Mouse (Mus musculus) telencephalon, adult 2 months (tissue): ENCODE results near the gene Parn.
"Not testable (repeated sequence)": the region's sequence is repeated elsewhere in the genome, so short reads cannot be mapped to it uniquely, and the experiment has no call there.

Experiments used
- DNase-seq: peaks from one replicate; pipeline ENCODE4 v3.0.0-alpha.2; 2011; ENCODE audit warnings: low read depth, low spot score

Parn gene

DNA sequence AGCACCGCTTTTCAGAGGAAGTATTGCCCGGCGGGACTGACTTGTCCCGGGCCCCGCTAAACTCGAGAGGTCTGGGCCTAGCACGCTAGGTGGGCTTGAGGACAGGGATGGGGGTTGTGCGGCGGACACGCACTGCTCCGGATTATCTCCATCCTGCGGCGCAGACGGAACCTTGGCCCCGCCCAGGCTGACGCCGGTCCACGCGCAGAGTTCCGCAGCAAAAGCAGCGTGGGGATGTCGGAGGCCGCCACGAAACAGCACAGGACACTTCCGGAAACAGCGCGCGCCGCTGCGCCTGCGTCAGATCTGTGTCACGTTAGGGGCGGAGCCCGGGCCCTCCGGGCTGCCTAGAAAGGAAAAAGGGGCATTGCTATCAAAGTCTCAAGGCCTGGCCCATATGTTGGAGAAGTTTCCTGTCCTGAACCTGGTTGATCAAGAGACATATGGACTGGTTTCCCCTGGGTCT lies at the start of gene Parn:
Gene Parn (minus strand): TSS at position 293 of the 466 bp plus-strand sequence.
- DNase-seq = peak; percentile 89

DNA sequence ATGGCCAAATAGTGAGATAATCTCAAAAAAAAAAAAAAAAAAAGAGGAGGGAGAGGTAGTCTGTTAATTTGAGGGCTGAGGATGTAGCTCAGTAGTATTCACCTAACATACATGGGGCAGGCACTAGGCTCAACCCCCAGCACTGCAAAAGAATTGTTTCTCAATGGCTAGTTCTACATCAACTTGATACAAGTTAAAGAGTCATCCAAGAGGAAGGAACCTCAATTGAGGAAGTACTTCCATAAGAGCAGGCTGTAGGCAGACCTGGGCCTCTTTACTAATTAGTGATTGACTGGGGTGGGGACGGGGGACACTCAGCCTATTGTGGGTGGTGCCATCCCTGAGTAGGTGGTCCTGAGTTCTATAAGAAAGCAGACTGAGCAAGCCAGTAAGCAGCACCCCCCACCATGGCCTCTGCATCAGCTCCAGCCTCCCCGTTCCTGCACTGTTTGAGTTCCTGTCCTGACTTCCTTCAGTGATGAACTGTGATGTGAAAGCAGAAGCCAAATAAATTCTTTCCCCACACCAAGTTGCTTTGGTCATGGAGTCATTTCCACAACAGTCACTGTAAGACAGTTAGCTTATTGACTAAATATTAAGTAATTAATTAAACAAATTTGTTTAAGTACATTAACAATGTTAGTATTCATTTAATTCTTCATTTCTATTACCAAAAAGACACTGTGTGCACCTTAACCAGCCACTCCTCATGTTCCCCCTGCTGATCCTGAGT lies 49.0 kb upstream of the Parn start:
- DNase-seq = no peak

DNA sequence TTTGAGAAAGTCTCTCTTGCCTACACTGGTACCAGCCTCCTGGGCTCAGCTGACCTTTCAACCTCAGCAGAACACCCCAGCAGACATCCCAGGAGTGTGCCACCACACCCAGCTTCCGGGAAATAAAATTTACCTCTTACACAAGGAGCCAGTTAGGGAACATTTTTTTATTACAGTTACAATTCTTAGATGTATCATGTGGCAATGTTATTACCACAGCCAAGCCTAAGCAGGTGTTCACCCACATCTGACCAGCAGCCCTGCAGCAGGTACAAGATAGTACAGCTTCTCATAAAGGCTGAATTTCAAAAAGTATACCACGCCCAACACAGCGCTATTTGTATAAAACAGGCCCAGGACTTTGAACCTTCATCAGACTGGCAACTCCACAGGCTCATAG lies 46.9 kb upstream of the Parn start:
- no peak for DNase-seq

DNA sequence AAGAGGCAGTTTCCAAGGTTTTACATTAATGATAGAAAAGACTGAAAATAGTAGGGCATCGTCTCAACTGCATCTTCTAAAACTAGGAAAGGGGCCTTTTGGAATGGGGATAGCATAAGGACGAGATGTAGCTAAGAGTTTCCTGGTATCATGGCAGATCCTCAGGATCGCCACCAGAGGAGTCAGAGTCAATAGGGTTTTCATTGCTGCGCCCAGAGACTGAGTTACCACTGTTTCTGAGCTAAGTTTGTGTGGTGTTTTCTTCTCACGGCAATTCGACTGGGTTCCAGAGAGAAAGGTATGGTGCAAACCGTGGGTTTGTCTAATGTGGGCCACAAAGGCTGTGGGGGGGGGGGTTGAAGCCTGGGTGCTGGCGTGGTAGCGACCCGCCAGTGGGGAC lies 36.7 kb upstream of the Parn start:
- no peak for DNase-seq

DNA sequence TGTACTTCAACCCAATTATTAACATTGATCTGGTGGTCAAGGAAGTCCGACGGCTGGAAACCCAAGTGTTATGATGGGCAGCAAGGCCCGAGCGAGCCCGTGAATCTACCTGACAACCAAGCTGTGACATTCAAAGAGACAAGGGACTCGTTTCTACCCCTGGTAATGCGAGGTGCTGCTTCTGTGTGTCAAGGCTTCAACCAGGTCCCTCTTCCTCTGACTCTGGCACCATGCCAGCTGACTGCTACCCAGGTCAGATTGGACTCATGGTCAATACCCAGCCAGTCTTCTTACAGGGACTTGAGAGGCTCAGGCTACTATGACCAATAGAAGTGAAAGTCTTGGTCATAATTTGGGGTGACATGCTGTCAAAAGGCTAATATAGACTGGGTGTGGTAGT lies 34.2 kb upstream of the Parn start:
- DNase-seq = no peak

DNA sequence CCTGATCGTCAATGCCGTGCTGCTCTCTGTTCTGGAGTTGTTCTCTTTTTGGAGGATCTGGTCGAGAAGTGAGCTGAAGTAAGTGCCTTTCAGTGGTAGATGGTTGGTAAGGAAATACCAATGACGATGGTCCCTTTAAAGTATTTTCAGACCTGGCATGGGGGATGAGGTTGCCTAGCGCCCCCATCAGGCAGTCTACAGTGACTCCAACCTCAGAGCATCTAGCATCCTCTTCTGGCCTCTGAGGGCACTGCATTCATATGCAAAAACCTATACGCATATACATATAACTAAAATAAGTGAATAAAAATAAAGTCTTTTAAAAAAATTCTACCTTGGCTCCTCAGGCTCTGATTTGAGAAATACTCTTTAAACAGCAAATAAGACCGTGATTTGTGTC lies 31.0 kb upstream of the Parn start:
- DNase-seq = no peak

DNA sequence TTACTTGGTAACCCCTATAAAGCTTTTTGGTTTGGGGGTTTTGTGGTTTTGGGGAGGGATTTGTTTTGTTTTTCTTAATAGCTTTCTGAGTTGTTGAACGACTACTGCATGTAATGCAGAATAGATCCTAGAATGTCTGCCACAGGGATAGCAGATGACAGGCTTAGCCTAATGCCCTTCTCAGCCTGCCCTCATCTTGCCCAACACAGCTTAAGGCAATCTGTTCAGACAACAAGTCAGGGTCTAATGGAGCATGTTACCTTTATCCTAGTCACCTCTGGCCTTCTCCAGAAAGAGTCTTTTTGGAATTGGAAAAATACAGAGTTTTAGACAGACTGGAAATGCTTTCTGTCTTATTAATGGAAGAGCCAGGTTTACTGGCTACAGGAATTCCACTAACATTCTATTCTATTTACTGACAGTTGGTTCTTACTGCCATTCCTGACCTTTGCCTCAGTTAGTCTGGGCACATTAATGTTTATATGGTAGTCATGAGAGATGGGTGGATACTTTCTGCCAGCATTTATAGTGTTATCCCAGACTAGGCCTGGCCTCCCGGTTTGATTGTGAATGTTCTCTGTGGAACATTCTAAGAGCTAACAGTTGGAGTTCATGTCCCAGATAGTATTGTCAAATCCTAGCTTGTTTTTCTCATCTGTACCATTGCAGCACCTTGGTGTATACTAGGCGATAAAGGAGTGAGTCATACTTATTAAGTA lies 10.8 kb upstream of the Parn start:
- DNase-seq = no peak

DNA sequence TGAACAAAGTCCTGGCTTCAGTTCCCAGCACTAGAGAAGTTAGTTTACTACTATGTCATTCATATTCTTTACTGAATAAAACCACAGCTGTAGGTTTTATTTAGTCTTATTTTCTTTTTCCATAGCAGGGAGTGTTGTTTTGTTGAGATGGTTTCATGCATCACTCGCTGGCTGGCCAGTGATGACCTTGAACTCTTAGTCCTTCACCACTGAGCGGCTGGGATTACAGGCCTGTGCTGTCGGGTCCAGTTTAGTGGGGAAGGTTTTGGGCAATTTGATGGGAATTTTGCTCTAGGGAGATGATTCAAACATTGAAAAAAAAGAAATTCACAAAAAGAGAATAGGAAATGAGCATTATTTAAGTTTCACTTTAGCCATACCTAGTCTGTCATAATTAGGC lies 6.5 kb upstream of the Parn start:
- no peak for DNase-seq

DNA sequence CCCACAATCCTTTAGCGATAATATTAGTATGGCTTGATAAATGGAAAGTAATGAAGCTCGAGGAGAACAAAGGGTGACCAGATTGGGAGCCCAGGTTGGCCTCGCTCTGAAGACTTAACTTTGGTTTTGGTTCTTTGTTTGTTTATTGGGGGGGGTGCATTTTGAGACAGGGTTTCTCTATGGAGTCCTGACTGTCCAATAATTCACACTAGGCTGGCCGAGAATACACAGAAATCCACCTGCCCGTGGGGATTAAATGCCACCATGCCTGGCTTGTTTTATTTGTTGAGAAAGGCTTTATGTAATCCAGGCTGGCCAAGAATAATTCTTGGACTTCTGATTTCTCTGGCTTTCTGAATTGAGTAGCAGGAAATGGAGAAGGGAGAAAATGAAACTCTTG lies 5.1 kb upstream of the Parn start:
- no peak for DNase-seq

DNA sequence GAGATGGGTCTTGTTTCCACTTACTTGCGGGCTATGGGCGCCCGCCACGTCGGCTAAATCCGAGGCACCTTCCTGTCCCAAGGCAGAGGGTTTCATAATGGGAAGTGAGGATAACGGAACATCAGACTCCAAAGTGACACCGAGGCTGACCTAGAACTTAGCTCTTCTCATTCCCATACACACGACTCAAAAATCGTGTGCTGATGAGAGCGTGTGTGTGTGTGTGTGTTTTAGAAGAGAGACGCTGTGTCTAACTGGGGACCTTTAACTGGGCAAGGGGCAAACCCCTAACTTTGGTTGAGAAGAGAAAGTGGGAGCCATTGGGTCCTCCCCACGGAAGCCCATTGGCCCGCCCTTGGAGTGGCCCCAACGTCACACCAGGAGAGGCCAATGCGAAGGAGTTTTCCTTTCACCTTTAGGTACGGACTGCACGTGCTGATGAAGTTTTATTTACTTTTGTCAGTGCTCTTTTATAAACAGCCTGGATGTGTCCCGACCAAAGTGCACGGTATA lies 4.5 kb upstream of the Parn start:
- DNase-seq = no peak

DNA sequence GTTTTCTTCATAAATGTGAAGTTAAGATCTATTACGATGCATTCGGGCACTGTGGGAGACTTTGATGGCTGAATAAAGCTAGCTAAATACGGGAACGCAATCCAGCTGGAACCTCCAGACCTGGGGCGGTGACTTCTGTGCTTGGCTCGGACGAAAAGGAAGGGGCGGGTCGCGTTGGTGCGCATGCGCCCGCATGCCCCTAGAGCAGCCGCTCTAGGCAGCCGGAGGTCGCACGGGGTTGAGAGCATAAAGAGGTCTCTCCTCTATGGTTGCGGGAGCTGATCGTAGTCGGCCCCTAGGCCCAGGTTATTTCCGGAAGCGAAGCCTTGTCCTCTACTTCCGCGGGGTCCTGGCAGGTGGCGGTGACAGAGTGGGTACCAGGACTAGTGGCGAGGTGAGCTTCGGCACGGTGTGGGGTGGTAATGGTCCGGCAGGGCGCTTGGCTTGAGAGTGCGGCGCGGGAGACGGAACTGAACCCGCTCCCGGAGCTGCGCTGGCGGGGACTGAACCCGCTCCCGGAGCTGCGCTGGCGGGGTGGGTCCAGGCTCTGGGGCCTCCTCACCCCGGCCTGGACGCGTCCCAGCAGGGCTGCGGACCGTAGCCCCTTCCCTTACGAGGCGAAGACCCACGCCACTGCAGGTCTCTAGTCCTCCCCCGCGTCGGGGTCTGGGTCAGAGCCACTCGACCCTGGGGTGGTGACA lies 3.9 kb upstream of the Parn start, which contains the start of the genes Bfar and 3110001I22Rik:
Gene Bfar (plus strand): TSS at position 174 of the 701 bp plus-strand sequence.
Gene 3110001I22Rik (plus strand): TSS at position 245 of the 701 bp plus-strand sequence.
- peak; percentile 95 for DNase-seq

DNA sequence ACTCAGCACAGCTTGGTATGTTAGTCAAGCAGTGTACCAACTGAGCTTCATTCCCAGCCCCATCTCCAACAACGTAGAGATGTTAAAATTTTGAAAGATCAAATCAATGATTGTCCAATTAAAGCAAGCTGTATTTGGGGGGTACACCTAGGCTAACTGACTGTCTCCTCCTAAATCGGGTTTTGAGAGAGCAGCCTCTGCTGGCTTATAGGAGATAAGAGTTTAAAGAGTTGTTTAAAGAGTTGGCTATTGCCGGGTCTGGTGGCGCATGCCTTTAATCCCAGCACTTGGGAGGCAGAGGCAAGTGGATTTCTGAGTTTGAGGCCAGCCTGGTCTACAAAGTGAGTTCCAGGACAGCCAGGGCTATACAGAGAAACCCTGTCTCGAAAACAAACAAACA lies 2.9 kb upstream of the Parn start:
- not testable (repeated sequence) for DNase-seq

DNA sequence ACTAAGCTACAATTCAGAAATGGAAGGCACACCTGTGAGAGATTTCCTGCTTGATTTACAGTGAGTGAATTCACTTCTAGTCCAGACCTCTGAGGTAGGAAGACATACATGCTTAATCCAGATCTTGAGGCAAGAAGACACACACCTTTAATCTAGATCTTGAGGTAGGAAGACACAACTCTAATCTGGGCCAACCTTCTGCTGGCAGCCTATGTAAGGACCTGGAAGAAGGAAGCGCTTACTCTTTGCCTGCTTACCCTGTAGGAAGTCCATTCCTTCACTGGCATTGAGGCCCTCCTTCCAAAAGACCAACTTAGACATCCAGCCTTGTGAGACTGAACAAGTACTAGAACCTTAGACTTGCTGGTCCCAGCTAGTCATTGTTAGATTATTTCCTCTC lies 1.3 kb upstream of the Parn start:
- DNase-seq = no peak

DNA sequence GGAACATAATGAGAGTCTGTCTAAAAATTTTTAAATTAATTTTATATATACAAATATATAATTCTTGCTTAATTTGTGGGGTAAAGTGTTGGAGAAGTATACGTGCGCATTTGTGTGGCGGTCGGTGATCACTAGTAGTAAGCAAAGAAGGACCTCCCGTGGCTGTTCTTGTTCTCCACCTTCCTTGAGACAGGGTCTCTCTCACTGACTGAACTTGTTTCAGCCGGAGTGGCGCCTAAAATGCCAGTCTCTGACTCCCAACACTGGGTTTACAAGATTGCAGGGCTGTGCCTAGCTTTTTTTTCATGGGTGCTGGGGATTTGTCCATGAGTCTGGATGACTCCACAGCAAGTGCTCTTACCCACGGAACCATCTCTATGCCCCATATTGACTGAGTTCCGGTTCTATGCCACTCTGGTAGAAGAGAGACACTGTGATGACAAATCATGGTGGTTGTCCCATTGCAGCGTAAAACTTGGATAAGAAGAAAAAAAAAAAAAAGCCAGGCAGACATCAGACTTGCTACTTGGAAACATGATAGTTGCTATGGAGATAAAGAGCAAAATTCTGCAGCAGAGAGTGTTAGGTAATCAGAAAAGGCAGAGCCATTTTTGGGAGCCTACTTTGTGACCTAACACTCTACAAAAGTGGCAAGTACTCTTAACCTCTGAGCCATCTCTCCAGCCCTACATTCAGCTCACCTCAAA lies 585 bp upstream of the Parn start:
- DNase-seq = no peak

DNA sequence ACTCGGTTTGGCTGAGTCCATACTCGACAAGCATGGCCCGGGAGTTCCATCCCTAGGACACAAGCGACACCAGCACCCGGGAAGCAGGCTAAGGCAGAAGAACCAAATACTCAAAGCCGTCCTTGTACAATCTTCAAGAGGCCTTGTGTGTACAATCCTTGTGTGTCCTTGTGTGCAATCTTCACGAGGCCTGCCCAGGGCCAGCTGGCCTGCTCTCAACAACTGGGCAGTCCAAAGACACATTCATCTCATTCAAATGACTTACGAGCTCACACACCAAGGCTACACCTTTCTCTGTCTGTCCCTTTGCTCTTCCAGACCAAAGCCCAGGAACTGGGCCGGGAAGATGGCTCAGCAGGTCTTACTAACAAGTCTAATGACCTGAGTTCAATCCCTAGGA lies 7.2 kb downstream of the Parn start:
- no peak for DNase-seq

DNA sequence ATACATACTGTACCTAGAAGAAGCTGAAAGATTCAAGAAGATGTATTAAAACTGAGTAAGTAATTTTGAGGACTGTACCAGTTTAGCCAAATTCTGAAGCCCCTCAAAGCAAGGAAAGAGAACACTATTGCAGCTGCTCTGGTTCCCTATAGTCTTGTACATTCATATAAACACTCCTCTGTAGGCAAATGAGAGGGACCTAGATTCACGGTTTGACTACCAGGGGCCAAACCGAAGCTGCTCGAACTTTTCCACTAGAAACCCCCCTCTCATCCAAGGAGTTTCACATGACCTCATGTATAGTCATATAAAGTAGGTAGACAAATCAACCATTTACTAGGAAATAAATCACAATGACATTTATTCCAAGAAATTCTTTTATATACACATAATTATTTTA lies 9.1 kb downstream of the Parn start:
- no peak for DNase-seq

DNA sequence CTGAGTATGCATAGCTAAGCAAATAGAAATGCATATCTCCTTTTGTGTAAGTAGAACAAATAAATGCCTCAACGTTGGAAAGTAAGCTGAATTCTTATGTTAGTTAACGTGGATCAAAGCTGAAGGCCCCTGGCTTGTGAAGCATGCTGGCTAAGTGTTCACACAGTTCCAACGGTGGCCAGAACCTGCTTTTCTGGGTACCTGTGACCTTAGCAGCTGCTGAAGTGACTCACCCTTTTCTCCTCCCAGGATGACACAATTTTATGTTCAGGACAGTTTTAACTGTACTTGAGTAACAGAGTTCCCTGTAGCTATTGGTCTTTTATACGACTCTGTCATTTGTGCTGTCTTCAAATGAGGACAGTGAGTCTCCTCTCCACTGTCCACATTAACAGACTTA lies 22.0 kb downstream of the Parn start:
- no peak for DNase-seq

DNA sequence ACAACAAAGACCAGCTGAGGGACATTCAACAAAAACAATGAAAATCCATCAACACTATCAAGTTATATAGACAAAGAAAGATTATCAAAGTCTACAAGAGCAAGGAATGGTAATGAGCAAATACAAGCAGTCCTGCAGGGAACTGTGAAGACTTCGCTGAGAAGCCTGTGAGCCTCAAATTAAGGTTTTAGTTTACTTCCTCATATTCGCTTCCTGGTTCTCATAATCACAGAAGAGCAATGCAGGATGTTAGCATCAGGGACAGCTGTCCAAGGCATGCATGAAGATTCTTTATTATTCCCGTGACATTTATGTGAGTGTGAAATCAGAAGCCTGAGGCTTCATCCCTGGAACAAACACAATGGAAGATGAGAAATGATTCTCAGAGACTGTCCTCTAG lies 23.5 kb downstream of the Parn start:
- DNase-seq = no peak

DNA sequence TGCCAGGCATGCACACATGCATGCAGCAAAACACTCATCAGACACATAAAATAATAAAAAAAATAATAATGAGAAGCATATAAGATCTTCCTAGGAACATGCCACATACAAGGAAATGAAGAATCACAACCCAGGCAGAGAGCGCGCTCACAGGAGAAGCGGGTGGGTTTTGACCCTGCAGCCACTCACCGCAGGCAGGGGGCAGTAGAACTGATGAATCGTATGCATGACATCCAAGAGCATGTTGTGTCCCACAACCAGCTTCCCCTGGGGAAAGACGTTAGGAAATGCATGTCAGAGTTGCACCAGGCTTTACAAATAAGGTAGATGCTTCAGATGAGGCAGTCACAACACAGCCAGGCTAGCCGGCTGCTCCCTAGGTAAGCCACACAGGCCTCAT lies 27.9 kb downstream of the Parn start:
- no peak for DNase-seq

DNA sequence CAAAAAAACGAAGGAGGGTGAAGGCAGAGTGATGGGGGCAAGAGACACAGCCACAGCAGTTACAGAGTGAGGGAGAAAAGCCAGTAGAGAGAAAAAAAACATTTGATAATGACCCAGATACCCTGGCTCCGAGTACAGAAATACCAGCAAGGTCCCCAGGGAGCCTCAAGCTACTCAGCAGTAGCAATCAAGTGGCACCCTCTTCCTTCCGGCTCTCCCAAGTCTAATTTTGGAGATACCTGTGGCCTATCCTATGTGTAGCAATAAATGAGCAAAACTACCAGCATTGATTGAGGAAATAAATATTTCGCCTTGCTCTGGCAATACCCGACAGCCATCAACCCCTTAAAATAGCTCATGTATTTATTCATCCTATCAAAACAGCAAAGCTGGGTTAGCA lies 28.5 kb downstream of the Parn start:
- DNase-seq = no peak

DNA sequence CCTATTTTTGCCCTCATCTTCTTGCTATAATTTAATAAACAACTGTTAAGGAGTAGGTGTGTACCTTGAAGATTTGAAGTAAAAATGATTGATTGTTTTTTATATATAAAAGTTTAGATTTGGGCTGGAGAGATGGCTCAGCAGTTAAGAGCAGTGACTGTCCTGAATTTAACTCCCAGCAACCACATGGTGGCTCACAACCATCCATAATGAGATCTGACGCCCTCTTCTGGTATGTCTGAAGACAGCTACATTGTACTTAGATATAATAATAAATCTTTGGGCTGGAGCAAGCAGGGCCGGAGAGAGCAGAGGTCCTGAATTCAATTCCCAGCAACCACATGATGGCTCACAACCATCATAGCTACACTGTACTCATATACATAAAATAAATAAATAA lies 29.8 kb downstream of the Parn start:
- not testable (repeated sequence) for DNase-seq

DNA sequence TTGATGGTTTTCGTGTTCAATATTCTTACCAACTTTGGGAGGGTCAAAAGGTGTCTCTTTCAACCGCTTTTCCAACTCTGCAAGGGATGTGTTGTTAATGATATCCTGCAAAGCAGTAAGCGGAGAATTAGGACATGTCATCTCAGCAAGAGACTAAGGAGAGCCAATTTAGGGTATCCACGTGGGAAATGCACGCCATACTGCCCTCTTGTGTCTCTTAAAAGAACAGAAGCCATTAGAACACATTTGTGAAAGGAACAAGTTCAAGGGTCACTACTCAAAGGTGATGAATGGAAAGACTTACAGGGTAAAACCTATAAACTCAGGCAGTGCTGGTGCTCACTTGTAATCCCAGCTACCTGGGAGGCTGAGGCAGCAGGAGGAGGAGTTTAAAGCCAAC lies 39.6 kb downstream of the Parn start:
- DNase-seq = peak; percentile 9
